Mouse (Mus musculus) cerebellum, adult 9-11 months (tissue): ENCODE results near the gene Col1a2.

Experiments
- DNase-seq: peaks from one replicate; pipeline ENCODE4 v3.0.0; 2022

Gene Col1a2

GRCm38 (mm10) chr6:4504603-4505131, at the start of gene Col1a2:
Gene Col1a2, plus strand, starts transcription at chr6:4504814.
- DNase-seq, result no peak

DNA sequence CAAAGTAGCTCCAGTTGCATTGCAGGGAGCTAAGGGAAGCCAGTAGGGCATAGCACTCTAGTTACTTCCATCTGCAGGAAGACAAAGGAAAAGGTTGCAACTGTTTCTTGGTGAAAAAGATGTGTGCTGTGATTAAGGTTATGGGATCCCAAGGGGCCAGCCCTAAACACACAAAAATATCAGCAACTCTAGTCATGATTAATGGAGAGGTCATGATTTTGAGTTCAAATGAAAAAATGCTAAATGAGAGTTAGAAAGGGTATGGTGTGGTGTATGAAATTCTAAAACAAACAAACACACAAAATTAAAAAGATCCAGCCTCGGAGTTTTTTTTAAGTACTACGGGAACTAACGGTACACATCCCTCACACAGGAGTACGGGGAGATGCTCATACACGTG, 49.1 kb upstream of the Col1a2 start:
- no peak for DNase-seq

DNA sequence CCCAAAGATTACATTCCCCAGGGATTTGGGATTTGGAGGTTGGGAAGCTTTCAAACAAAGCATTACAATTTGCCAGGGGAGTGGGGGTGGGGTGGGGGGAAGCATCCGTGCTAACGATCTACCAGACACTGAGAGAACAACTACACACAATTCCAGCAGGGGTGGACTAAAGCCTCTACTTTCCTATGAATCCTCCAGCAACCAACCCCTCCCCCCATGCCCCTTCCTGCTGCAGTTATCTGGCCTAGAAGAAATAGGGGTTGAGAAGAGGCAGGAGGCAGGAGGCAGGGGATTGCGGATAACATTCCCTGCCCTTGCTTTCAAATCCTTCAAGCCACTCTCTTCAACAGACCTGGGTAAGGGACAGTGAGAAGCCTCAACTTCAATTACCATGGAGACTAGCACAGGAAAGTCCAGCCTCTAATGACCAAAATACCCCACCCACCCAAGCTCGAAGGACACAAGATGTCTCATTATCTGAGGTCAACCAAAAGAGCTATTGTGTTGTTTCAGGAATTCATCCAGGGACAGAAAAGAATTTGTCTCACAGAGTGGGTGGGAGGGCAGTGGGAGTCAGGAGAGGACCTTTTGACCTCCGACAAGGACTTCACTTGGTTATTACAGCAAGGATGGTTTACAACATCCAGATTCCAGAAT, 48.5 kb upstream of the Col1a2 start:
- no peak for DNase-seq

DNA sequence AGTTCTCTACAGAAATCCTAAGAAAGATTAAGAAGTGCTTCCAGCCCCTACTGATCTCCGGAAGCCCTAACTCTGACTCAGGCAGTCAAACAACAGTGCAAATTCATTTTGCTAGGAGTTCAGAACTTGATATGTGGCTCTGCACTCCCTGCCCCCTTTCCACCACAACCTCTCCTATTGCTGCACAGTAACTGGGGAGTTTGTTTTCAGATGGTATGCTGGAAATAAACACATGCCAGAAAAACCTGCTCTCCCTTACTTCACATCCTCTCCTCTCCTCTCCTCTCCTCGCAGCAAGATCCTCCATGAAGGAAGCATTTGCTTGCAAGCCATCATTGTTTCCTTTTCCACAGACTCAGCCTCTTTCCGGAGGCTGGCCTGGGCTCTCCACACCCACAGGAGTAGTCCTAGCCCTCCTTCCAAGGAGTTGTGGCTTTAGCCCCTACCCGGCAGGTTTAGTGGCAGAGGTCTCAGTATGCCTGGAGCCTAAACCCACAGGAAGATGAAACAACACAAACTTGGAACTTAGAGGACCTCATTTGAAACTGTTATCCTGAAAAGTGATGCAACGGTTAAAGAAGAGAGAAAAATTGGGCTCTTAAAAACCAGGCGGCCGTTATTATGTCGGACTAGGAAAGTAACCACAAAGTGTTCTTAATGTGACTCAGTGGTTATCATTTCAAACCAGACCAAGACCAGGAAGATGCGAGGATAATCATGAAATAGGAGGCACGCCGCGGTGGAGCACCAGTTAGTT, 47.7 kb upstream of the Col1a2 start:
- no peak for DNase-seq

GRCm38 (mm10) chr6:4457555-4457996, 47.0 kb upstream of the Col1a2 start:
- no peak for DNase-seq

- DNase-seq, result no peak
Measured at GRCm38 (mm10) chr6:4465320-4465719, 39.3 kb upstream of the Col1a2 start.

GRCm38 (mm10) chr6:4483577-4483936, 21.1 kb upstream of the Col1a2 start:
- DNase-seq, result no peak

DNA sequence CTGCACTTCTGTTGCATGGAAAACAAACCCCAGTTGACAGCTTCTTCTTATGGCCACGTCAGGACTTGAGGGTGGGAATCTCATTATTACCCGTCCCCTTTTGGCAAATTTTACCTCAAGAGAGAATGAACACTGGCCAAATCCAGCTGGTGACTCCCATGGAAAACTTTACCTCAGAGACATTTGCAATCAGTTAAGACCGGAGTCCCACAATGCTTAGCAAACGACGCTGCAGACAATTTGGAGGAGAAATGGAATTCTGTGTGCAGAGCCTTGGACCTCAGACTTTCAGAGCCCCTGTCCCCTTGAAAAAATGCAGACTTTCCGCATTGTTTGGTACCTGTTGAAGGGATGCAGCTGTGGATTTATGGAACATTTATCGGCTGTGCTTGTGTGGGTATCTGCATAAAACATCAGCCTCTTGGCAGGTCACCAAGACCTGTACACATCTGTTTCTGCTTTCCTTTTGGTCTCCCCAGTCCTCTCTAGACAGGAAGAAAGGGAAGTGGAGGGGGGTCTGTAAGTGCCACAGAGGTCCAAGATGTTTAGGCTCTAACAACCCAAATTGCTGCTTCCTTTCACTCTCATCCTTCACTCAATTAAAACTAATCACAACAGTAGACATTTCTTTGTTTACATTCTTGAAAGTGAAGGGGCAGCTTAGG, 20.5 kb upstream of the Col1a2 start:
- no peak for DNase-seq

DNA sequence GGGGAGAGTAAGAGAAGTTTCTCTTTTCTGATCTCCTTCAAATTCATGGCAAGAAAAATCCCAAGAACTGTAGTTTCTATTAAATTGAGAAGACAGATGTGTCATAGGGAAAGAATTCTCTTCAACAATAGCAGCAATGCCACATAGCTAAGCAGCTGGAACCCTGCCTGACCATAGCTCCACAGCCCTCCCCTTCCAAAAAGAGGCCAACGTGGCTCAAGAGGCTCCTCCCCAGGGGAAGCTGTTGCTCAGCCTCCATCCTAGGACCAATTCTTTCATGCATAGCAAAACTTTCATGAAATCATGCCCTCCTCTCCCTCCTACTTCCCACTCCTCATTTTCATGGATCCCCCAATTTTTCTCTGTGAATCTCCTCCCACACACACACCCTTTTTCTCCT, 16.3 kb upstream of the Col1a2 start:
- no peak for DNase-seq

DNA sequence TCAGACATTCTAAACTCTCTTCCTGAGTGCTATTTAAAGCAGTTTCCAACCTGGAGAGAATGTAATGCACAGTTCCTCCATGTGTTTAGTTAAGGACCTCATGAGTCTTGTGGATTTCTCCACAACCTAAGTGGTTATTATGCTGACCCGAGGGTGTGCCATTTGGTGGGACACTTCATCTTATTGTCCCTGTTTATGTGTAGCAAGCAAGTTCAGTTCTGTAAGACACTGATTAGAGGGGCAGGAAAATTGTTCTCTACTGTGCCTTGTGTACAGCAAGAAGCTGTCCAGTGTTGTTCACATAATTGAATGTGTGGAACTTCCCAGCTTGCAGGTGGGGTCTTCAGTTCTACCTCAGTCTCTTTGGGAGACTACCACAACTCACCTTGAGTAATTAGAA, 15.6 kb upstream of the Col1a2 start:
- DNase-seq, result no peak

DNA sequence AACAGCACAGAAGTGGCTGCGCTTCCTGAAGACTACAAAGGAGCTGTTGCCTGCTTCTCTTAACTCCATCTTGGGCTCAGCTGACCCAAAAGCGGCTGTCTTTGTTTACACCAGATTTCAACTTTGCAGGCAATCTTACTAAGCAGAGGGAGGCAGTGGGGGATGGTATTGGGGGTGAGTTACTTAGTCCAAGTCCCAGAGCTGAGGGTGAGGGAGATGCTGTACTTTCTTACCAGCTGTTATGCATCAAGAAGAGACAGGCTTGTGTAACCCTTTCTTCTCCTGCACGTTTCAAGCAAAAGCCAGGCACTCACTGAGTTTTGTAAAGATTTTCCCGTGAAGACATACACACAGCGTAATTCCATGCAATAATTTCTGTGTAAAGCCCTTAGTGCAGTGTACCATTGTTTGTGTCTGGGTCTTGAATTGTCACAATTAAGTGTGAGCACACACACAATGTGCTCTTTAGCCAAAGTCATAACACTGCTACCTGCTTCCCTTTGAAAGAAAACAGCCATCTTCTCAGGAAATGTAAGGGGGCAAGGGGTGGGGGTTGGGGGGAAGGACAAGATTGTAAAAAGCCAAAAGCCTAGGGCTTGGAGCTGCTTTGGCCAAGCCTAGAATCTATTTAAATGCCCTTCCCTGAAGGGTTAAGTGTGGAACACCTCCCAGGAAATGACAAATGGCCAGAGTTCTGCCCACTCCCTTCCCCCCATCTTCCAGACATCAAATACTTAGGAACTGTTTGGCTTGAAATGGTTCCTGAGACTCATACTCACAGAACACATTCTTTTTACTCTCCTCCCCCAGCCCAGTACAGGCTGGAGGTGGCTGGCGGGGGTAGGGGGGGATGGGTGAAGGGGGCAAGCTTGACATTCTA, 15.0 kb upstream of the Col1a2 start:
- DNase-seq, result no peak

DNA sequence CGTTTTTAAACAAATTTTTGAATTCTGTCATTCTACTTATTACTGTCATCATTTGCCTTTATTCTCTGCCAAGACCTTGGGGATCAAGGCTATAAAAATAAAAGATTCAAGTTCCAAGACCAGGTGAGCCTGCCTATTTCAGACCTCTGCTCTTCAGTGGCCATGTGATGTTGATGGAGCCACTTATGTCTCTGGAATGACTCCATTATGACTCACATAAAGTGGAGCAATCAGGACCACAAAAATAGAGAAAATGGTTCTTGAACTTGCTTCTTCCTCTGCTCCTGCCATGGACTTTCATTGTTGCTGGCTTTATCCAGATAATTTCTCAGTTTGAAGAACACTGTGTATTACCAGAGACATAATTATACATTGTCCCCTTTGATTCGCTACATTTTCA, 10.9 kb upstream of the Col1a2 start:
- DNase-seq, result no peak

- no peak for DNase-seq
Measured at GRCm38 (mm10) chr6:4496428-4496827, 8.2 kb upstream of the Col1a2 start.

- no peak for DNase-seq
Measured at GRCm38 (mm10) chr6:4503106-4503505, 1.5 kb upstream of the Col1a2 start.

DNA sequence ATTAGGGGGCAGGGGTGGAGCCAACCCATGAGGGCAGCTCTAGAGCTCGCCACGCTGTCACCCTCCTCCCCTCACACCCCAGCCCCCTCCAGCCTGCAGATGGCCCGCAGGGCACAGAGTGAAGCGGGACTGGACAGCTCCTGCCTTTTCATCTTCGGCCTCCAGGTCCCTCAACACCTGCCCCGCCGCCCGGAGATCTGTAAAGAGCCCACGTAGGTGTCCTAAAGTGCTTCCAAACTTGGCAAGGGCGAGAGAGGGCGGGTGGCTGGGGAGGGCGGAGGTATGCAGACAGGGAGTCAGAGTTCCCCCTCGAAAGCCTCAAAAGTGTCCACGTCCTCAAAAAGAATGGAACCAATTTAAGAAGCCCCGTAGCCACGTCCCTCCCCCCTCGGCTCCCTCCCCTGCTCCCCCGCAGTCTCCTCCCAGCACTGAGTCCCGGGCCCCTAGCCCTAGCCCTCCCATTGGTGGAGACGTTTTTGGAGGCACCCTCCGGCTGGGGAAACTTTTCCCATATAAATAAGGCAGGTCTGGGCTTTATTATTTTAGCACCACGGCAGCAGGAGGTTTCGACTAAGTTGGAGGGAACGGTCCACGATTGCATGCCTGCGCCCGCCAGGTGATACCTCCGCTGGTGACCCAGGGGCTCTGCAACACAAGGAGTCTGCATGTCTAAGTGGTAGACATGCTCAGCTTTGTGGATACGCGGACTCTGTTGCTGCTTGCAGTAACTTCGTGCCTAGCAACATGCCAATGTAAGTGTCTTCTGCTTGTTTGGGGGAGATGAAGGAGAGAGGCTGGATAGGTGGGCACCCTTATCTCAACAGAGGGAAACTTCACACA, 764 bp downstream of the Col1a2 start:
- DNase-seq, result no peak

DNA sequence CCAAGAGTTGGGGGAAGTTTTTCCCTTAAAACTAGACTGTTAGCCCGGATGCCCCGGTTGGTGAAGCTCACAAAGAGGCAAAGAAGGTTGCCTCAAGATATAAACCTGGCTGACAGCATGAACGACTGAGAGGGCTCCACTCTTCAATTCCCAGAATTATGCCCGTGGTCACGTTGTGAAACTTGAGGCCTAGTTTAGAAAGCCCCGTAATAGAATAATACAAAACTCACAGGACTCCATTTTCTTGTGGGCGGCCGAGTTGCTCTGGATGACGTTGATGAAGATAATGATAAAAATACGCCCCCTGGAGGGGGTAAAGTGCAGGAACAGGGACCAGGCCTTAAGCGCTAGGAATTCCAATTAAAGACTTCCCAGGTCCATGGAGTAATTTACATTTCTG, 1.5 kb downstream of the Col1a2 start:
- DNase-seq, result no peak

GRCm38 (mm10) chr6:4506791-4507190, 2.2 kb downstream of the Col1a2 start:
- DNase-seq, result no peak

DNA sequence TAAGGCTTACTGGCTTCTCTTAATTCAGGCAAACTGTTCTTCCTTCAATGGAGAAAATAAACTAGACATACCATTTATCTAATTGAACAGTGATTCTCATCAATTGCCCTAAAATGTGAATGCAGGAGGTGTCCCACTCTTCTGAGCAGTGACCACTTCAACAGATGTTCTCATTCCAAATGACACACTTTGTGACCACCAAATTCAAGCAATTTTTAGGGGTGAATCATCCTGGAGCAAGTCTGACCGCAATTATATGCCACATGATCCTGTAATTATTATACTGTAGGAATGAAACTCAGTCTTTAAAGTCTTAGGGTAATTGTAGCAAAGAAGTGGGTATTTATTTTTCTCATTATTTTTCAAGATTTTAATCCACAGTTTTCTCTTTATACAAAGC, 2.7 kb downstream of the Col1a2 start:
- no peak for DNase-seq

- no peak for DNase-seq
Measured at GRCm38 (mm10) chr6:4508279-4508678, 3.7 kb downstream of the Col1a2 start.

- no peak for DNase-seq
Measured at GRCm38 (mm10) chr6:4509395-4509794, 4.8 kb downstream of the Col1a2 start.

DNA sequence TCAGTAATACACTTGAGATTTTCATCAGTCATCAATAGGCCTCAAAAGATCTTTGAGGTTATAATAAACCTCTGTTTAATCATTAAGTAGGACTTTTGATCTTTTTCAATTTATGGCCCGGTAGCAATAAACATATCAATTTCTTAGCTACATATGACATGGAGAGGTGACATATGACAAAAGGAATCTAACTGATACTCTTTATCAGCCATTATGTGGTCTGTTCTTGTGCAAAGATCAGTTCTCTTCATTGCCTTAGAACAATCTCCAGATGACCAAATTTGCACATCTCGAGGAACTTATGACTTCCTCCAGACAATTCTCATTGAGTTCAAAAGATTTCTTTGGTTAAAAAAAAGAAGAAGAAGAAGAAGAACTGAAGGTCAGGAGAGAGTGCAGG, 10.1 kb downstream of the Col1a2 start:
- DNase-seq, result no peak

GRCm38 (mm10) chr6:4521031-4521430, 16.4 kb downstream of the Col1a2 start:
- no peak for DNase-seq
